Mouse (Mus musculus): ENCODE data around the gene Mrps12. TPM values are rescaled to one million over a fixed set of nuclear protein-coding genes. Genes with fewer than 3 reads are reported as not detected.

Mrps12 gene
- polyA plus RNA-seq, 1 experiment: 113 TPM

- H3K27ac ChIP-seq (ENCODE audit: insufficient read depth, low read length): peak overlapping the region; percentile 63
These were observed 39.2 kb upstream of the Mrps12 start for GRCm38 (mm10) chr7:28780857-28781256.

GRCm38 (mm10) chr7:28780067-28780658, 38.5 kb upstream of the Mrps12 start:
- H3K27me3 ChIP-seq (ENCODE audit: control insufficient read depth, insufficient read depth, low read length): no peaks in the 10 kb centered on the region
- WGBS: 19% methylated on average over 6 of the region's 6 CpGs
- peak; percentile 83 to 90 for DNase-seq
- TF ChIP-seq POLR2A (IDR thresholded peaks at IDR 0.05; ENCODE audit: borderline replicate concordance, insufficient read depth, low read length) (no peak), CTCF (IDR thresholded peaks at IDR 0.05; ENCODE audit: borderline replicate concordance, insufficient read depth, low read depth, low read length) (peak; percentile 79)
- H3K27ac ChIP-seq (ENCODE audit: insufficient read depth, low read length): peak overlapping the region; percentile 63
- no peak overlapping the region for H3K4me3 ChIP-seq (replicated peaks; ENCODE audit: insufficient read depth, low read depth, low read length)
- H3K4me1 ChIP-seq (ENCODE audit: control insufficient read depth, insufficient read depth, low read length): peaks cover 15% of the 10 kb centered on the region

More at GRCm38 (mm10) chr7:28780857-28781256, 39.2 kb upstream of the Mrps12 start:
- Histone ChIP-seq H3K4me3 (replicated peaks; ENCODE audit: insufficient read depth, low read depth, low read length) (no peak overlapping the region), H3K27me3 (ENCODE audit: control insufficient read depth, insufficient read depth, low read length) (no peaks in the 10 kb centered on the region), H3K4me1 (ENCODE audit: control insufficient read depth, insufficient read depth, low read length) (peaks cover 15% of the 10 kb centered on the region)
- TF ChIP-seq POLR2A (IDR thresholded peaks at IDR 0.05; ENCODE audit: borderline replicate concordance, insufficient read depth, low read length) (no peak), CTCF (IDR thresholded peaks at IDR 0.05; ENCODE audit: borderline replicate concordance, insufficient read depth, low read depth, low read length) (no peak)
- WGBS: 19% methylated on average over 7 of the region's 7 CpGs
- peak; percentile 40 to 55 for DNase-seq

GRCm38 (mm10) chr7:28778825-28779224, 37.2 kb upstream of the Mrps12 start:
- DNase-seq: peak in 1 of 2 experiments; percentile 25
- 76% methylated on average over 9 of the region's 9 CpGs for WGBS
- Histone ChIP-seq H3K4me3 (replicated peaks; ENCODE audit: insufficient read depth, low read depth, low read length) (no peak overlapping the region), H3K27me3 (ENCODE audit: control insufficient read depth, insufficient read depth, low read length) (no peaks in the 10 kb centered on the region), H3K4me1 (ENCODE audit: control insufficient read depth, insufficient read depth, low read length) (peaks cover 20% of the 10 kb centered on the region), H3K27ac (ENCODE audit: insufficient read depth, low read length) (no peak overlapping the region)
- TF ChIP-seq CTCF (IDR thresholded peaks at IDR 0.05; ENCODE audit: borderline replicate concordance, insufficient read depth, low read depth, low read length) (no peak), POLR2A (IDR thresholded peaks at IDR 0.05; ENCODE audit: borderline replicate concordance, insufficient read depth, low read length) (no peak)

GRCm38 (mm10) chr7:28775129-28775528, 33.5 kb upstream of the Mrps12 start:
- DNase-seq: no peak
- no peak overlapping the region for H3K27ac ChIP-seq (ENCODE audit: insufficient read depth, low read length)
- H3K4me1 ChIP-seq (ENCODE audit: control insufficient read depth, insufficient read depth, low read length): peaks cover 14% of the 10 kb centered on the region
- H3K27me3 ChIP-seq (ENCODE audit: control insufficient read depth, insufficient read depth, low read length): no peaks in the 10 kb centered on the region
- no peak for TF ChIP-seq POLR2A (IDR thresholded peaks at IDR 0.05; ENCODE audit: borderline replicate concordance, insufficient read depth, low read length)
- no peak for TF ChIP-seq CTCF (IDR thresholded peaks at IDR 0.05; ENCODE audit: borderline replicate concordance, insufficient read depth, low read depth, low read length)
- H3K4me3 ChIP-seq (replicated peaks; ENCODE audit: insufficient read depth, low read depth, low read length): no peak overlapping the region
- WGBS: 43% methylated on average over 7 of the region's 7 CpGs

- TF ChIP-seq CTCF (IDR thresholded peaks at IDR 0.05; ENCODE audit: borderline replicate concordance, insufficient read depth, low read depth, low read length): no peak
- TF ChIP-seq POLR2A (IDR thresholded peaks at IDR 0.05; ENCODE audit: borderline replicate concordance, insufficient read depth, low read length): no peak
- peak; percentile 26 to 41 for DNase-seq
- Histone ChIP-seq H3K4me1 (ENCODE audit: control insufficient read depth, insufficient read depth, low read length) (peaks cover 13% of the 10 kb centered on the region), H3K27me3 (ENCODE audit: control insufficient read depth, insufficient read depth, low read length) (no peaks in the 10 kb centered on the region), H3K27ac (ENCODE audit: insufficient read depth, low read length) (peak overlapping the region; percentile 20; the same call in 1 of the 2 replicates), H3K4me3 (replicated peaks; ENCODE audit: insufficient read depth, low read depth, low read length) (no peak overlapping the region)
- WGBS: 24% methylated on average over 12 of the region's 12 CpGs
These were observed 32.5 kb upstream of the Mrps12 start for GRCm38 (mm10) chr7:28774164-28774563.

- DNase-seq: peak; percentile 32 to 62
- no peak for TF ChIP-seq CTCF (IDR thresholded peaks at IDR 0.05; ENCODE audit: borderline replicate concordance, insufficient read depth, low read depth, low read length)
- TF ChIP-seq POLR2A (IDR thresholded peaks at IDR 0.05; ENCODE audit: borderline replicate concordance, insufficient read depth, low read length): no peak
- H3K27ac ChIP-seq (ENCODE audit: insufficient read depth, low read length): peak overlapping the region; percentile 20
- WGBS: 19% methylated on average over 3 of the region's 3 CpGs
- H3K27me3 ChIP-seq (ENCODE audit: control insufficient read depth, insufficient read depth, low read length): no peaks in the 10 kb centered on the region
- H3K4me1 ChIP-seq (ENCODE audit: control insufficient read depth, insufficient read depth, low read length): peaks cover 13% of the 10 kb centered on the region
- no peak overlapping the region for H3K4me3 ChIP-seq (replicated peaks; ENCODE audit: insufficient read depth, low read depth, low read length)
These were observed 31.5 kb upstream of the Mrps12 start for GRCm38 (mm10) chr7:28773163-28773562.

- WGBS: 60% methylated on average over 11 of the region's 11 CpGs
- no peak overlapping the region for H3K27ac ChIP-seq (ENCODE audit: insufficient read depth, low read length)
- peaks cover 19% of the 10 kb centered on the region for H3K4me1 ChIP-seq (ENCODE audit: control insufficient read depth, insufficient read depth, low read length)
- peak in 1 of 2 experiments; percentile 24 for DNase-seq
- TF ChIP-seq CTCF (IDR thresholded peaks at IDR 0.05; ENCODE audit: borderline replicate concordance, insufficient read depth, low read depth, low read length): no peak
- TF ChIP-seq POLR2A (IDR thresholded peaks at IDR 0.05; ENCODE audit: borderline replicate concordance, insufficient read depth, low read length): no peak
- no peaks in the 10 kb centered on the region for H3K27me3 ChIP-seq (ENCODE audit: control insufficient read depth, insufficient read depth, low read length)
- H3K4me3 ChIP-seq (replicated peaks; ENCODE audit: insufficient read depth, low read depth, low read length): no peak overlapping the region
These were observed 30.2 kb upstream of the Mrps12 start for GRCm38 (mm10) chr7:28771867-28772266.

GRCm38 (mm10) chr7:28770309-28770708, 28.7 kb upstream of the Mrps12 start:
- Histone ChIP-seq H3K4me3 (replicated peaks; ENCODE audit: insufficient read depth, low read depth, low read length) (no peak overlapping the region), H3K27me3 (ENCODE audit: control insufficient read depth, insufficient read depth, low read length) (no peaks in the 10 kb centered on the region), H3K27ac (ENCODE audit: insufficient read depth, low read length) (no peak overlapping the region), H3K4me1 (ENCODE audit: control insufficient read depth, insufficient read depth, low read length) (peaks cover 19% of the 10 kb centered on the region)
- WGBS: 86% methylated on average over 3 of the region's 3 CpGs
- no peak for TF ChIP-seq POLR2A (IDR thresholded peaks at IDR 0.05; ENCODE audit: borderline replicate concordance, insufficient read depth, low read length)
- TF ChIP-seq CTCF (IDR thresholded peaks at IDR 0.05; ENCODE audit: borderline replicate concordance, insufficient read depth, low read depth, low read length): no peak
- DNase-seq: no peak
